Mouse (Mus musculus): ENCODE data around the gene Helz. TPM values are rescaled to one million over a fixed set of nuclear protein-coding genes. Genes with fewer than 3 reads are reported as not detected.

The Helz gene
- 10 to 100 TPM; 23.9 to 26.4 TPM for total RNA-seq (2023)

GRCm38 (mm10) chr11:107547351-107548203 is at the start of gene Helz:
Gene Helz (plus strand): TSS chr11:107547930.

GRCm38 (mm10) chr11:107716332-107716938 is 168.7 kb downstream of the Helz start, which contains the start of gene Cacng1:
Gene Cacng1 (minus strand): TSS chr11:107716522.

Other genes with a start within 250 kb of the Helz start
- gene Pitpnc1, start 77.2 kb upstream of the Helz start, total RNA-seq (2023) = 10 to 100 TPM; 29.9 to 36.8 TPM
- gene Psmd12, start 68.4 kb upstream of the Helz start, total RNA-seq (2023) = 10 to 100 TPM; 30.9 to 31.0 TPM
- not detected for gene Cacng1, start 168.6 kb downstream of the Helz start, total RNA-seq (2023)
- not detected for gene Cacng4, start 246.6 kb downstream of the Helz start, total RNA-seq (2023)